Mouse (Mus musculus) c-Kit-positive CD71-negative TER-119-negative erythroid progenitor cells, embryonic 14.5 days (primary cell): ENCODE data around the gene Prkcb.
"Not testable (repeated sequence)": the region's sequence is repeated elsewhere in the genome, so short reads cannot be mapped to it uniquely, and the experiment has no call there.

ENCODE experiments used
- DNase-seq: peaks from one replicate; pipeline ENCODE4 v3.0.0-alpha.2; 2013; ENCODE audit warnings: low read depth

Gene Prkcb

GRCm38 (mm10) chr7:122288605-122289242, at the start of gene Prkcb:
Prkcb (plus strand) TSS chr7:122288751.
- DNase-seq = peak; percentile 53

- no peak for DNase-seq
These were observed 49.6 kb upstream of the Prkcb start for GRCm38 (mm10) chr7:122238939-122239338.

GRCm38 (mm10) chr7:122240413-122241119, 48.0 kb upstream of the Prkcb start:
- no peak for DNase-seq

DNA sequence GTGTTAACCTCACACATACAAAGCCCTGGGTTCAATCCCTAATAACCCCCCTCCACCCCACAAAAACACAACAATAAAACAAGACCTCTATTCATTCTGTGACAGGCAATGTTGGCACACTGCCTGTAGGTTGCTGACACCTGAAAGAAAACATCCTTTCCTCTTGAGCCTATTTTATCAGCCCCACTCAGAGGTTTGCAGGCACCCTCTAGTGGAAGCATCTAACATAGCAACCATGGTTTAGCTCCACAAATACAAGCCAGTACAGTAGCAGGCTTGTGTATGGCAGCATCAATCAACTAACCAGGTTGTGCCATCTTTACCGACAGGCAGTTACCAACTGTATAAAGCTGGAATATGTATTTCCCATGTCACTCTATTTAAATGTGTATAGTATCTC, 46.3 kb upstream of the Prkcb start:
- peak; percentile 45 for DNase-seq

GRCm38 (mm10) chr7:122242744-122243143, 45.8 kb upstream of the Prkcb start:
- not testable (repeated sequence) for DNase-seq

DNA sequence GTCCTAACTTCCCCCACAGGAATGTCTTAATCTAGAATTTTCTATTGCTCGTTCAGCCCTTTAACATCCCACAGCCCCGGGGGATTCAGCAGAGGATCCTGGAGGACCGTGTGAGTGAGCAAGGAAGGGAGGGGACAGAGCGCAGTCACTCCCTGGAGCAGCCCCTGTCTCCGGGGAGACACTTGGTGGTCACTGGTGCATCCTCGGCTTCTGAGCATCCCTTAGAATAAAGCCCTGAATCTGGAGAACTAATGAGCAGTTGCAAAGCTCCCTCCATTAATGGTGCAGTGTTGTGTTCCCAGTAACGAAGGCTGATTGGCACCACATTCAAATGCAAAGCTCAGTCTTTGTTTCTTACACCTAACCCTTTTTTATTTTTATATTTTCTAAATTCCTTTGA, 44.4 kb upstream of the Prkcb start:
- DNase-seq = no peak

- no peak for DNase-seq
These were observed 44.0 kb upstream of the Prkcb start for GRCm38 (mm10) chr7:122244584-122244983.

DNA sequence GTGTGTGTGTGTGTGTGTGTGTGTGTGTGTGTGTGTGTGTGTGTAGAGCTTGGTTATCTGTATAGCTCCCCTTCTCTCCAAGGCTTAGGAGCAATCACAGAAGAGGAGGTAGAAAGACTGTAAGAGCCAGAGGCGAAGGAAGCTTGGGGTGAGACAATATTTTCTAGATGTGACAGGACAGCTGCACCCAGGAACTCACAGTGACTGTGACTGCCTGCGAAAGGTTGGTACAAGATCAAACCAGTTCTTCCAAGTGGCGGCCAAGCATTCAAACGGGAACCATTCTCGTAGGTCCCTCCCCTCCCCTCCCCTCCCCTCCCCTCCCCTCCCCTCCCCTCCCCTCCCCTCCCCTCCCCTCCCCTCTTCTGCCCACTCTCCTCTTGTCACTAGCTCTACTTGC, 42.6 kb upstream of the Prkcb start:
- DNase-seq = no peak

GRCm38 (mm10) chr7:122247254-122247864, 41.2 kb upstream of the Prkcb start:
- DNase-seq = no peak

GRCm38 (mm10) chr7:122249321-122249821, 39.2 kb upstream of the Prkcb start:
- DNase-seq = no peak

- DNase-seq = peak; percentile 74
These were observed 37.1 kb upstream of the Prkcb start for GRCm38 (mm10) chr7:122251197-122252011.

DNA sequence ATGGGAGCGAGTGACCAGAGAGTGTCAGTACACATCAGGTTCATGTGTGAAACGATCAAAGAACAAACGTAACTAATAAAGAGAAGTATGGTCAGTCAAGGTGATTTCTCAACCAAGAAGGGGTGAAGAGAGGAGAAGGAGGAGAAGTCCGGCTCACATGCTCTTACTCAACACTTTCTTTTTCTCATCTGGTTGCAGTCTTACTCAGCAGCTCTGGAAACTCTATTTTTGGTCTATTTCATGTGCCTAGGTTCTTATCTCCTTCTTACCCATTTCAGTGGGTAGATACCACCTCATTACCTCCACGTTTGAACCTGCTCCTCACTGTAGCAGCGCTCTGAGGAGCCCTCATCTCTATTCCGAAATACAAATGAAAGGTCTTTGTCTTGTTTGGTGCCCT, 31.8 kb upstream of the Prkcb start:
- DNase-seq = no peak

- DNase-seq = no peak
These were observed 30.0 kb upstream of the Prkcb start for GRCm38 (mm10) chr7:122258521-122258920.

- DNase-seq = no peak
These were observed 28.4 kb upstream of the Prkcb start for GRCm38 (mm10) chr7:122260055-122260602.

DNA sequence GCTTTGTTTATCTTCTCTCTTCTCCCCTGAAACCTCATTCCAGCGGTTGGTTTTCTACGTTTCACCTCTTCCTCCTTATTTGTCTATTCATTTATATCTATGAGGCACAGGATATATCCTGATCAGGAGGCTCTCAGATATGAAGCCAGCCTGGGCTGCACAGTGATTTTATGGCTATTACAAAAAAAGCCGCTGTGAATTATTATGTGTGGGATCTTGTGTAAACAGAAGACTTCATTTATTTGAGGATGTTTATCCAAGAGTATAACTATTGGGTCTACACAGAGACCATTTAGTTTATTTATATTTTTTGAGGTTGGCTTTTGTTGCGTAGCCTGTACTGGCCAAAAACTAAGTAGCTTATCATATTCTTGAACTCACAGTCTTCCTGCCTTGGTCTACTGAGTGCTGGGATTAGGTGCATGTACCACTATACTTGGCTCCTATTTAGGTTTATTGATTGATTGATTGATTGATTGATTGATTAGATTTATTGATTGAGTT, 19.5 kb upstream of the Prkcb start:
- DNase-seq = no peak

- no peak for DNase-seq
These were observed 16.2 kb upstream of the Prkcb start for GRCm38 (mm10) chr7:122272334-122272733.

DNA sequence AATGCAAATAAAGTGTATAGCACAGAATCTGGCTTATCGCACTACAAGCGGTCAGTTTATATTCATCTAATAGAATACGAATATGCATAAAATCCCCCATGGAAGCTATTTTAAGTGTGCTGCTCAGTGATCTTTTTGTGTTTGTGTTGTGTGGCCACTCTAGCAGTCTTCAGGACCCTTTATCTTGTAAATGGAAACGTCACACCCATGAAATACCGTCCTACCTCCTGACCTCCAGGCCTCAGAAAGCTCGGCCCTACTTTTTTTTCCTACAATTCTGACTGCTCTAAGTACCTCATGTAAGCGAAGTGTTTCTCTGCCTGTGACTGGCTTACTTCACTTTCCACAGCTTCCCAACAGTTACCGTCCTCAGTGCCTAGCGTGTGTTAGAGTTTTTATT, 9.0 kb upstream of the Prkcb start:
- DNase-seq = no peak

- no peak for DNase-seq
These were observed 8.2 kb upstream of the Prkcb start for GRCm38 (mm10) chr7:122280334-122280733.

DNA sequence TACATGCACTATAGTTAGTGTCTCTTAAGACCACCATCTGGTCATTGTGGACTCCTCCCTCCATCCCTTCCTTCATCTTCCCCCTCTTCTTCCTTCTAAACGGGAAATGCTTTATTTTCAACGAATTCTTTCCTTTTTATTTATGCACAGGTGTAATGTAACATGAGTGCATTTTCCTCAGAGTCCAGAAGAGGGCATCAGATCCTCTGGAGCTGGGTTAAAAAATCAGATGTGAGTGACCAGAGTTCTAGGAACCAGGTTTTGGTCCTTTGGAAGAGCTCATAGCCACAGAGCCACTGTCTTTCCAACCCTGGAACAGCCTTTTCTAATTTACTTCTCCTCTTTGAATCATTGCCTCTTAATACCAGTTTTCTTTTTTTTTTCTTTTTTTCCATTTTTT, 6.0 kb upstream of the Prkcb start:
- no peak for DNase-seq

- DNase-seq = no peak
These were observed 1.3 kb upstream of the Prkcb start for GRCm38 (mm10) chr7:122287217-122287616.

- DNase-seq = no peak
These were observed 926 bp downstream of the Prkcb start for GRCm38 (mm10) chr7:122289243-122290111.
